Mouse (Mus musculus) liver, embryonic 14.5 days (tissue): ENCODE measurements around the gene Smc3. TPM values are rescaled to one million over a fixed set of nuclear protein-coding genes. Genes with fewer than 3 reads are reported as not detected.

ENCODE experiments used
- ATAC-seq: fragments of 200-750 bp; cut with Nextera tagmentation; 2 replicates; pipeline ENCODE4 v1.8.0; 2017; ENCODE audit warnings: moderate number of reproducible peaks, mild to moderate bottlenecking, moderate library complexity; ENCODE audit not compliant: insufficient read depth
- DNase-seq, 3 experiments: peaks; one replicate each; pipeline ENCODE4 v3.0.0-alpha.2; 2012 to 2013; ENCODE audit warnings: low read depth in 3 of 3, low spot score in 3 of 3
- H3K27ac ChIP-seq: fragments of 300-500 bp; sonication (generic); 2 replicates; pipeline ENCODE4 v1.5.1; 2014; ENCODE audit warnings: moderate library complexity, mild to moderate bottlenecking, control low read depth, inconsistent platforms
- H3K27me3 ChIP-seq: fragments of 300-500 bp; sonication (generic); 2 replicates; pipeline ENCODE4 v1.6.1; 2014; ENCODE audit warnings: mild to moderate bottlenecking, low read length, moderate library complexity; ENCODE audit not compliant: control insufficient read depth, insufficient read depth
- H3K36me3 ChIP-seq: fragments of 300-500 bp; sonication (generic); replicated peaks from 2 replicates; pipeline ENCODE4 v1.6.1; 2014; ENCODE audit warnings: low read depth; ENCODE audit not compliant: control insufficient read depth, insufficient read depth
- H3K4me1 ChIP-seq, 2 experiments: fragments of 200-500 bp in 1 of 2; fragments of 300-500 bp in 1 of 2; sonication (generic) in 1 of 2; replicated peaks; 2 replicates each; pipeline ENCODE4 v1.6.1; 2012 to 2014; ENCODE audit warnings: antibody characterized with exemption in 1 of 2, inconsistent platforms in 1 of 2, low read length in 1 of 2; ENCODE audit not compliant: control insufficient read depth in 2 of 2, insufficient read depth in 2 of 2
- H3K4me2 ChIP-seq: fragments of 300-500 bp; sonication (generic); 2 replicates; pipeline ENCODE4 v1.6.1; 2014; ENCODE audit warnings: low read depth, mild to moderate bottlenecking, control low read depth, moderate library complexity
- H3K4me3 ChIP-seq, 2 experiments: fragments of 200-500 bp in 1 of 2; fragments of 300-500 bp in 1 of 2; sonication (generic) in 1 of 2; 2 replicates each; pipeline ENCODE4 v1.5.1; 2012 to 2014; ENCODE audit warnings: low read depth in 2 of 2, low read length in 2 of 2, mild to moderate bottlenecking in 2 of 2, control low read depth in 1 of 2, inconsistent platforms in 1 of 2, moderate library complexity in 1 of 2; ENCODE audit not compliant: insufficient read depth in 1 of 2
- H3K9ac ChIP-seq: fragments of 300-500 bp; sonication (generic); replicated peaks from 2 replicates; pipeline ENCODE4 v1.6.1; 2014; ENCODE audit warnings: mild to moderate bottlenecking, control low read depth, moderate library complexity
- H3K9me3 ChIP-seq: fragments of 300-500 bp; sonication (generic); 2 replicates; pipeline ENCODE4 v1.6.1; 2016; ENCODE audit warnings: low read length, mixed read lengths; ENCODE audit not compliant: control insufficient read depth
- CTCF ChIP-seq: IDR thresholded peaks from 2 replicates; pipeline ENCODE4 v1.5.1; 2016; ENCODE audit warnings: antibody characterized with exemption, low read depth, control low read depth
- EP300 ChIP-seq: IDR thresholded peaks from 2 replicates; pipeline ENCODE4 v1.6.1; 2016; ENCODE audit warnings: antibody characterized with exemption, low read depth
- WGBS: fragments of 180-500 bp; shearing (Covaris S2); extraction: QIAGEN DNeasy Blood & Tissue Kit; methylation state at CpG from one replicate; pipeline ENCODE4 v1.1.7; 2014; ENCODE audit not compliant: insufficient replicate concordance; 5-methylcytosine and 5-hydroxymethylcytosine counted together
- polyA plus RNA-seq, 2 experiments: library from polyadenylated mRNA; depleted of rRNA in 1 of 2; stranded (reverse) in 1 of 2; unstranded in 1 of 2; fragments of >200 nt; fragmentation: Nextera tagmentation in 1 of 2; extraction: Ambion mirVana in 1 of 2; gene quantifications; 2 replicates each; pipeline versions ENCODE4 v1.2.1 to v1.2.3; 2012 to 2014

The Smc3 gene
- polyA plus RNA-seq, 2 experiments = 25.2 to 30.3 TPM

GRCm38 (mm10) chr19:53565565-53566277 lies 34.5 kb upstream of the Smc3 start:
- H3K4me3 ChIP-seq = no peak overlapping the region
- no peak overlapping the region for H3K27ac ChIP-seq
- no peaks in the 10 kb centered on the region for H3K36me3 ChIP-seq
- no peaks in the 10 kb centered on the region for H3K27me3 ChIP-seq
- DNase-seq (no peak), ATAC-seq (no peak)
- H3K9ac ChIP-seq = no peak overlapping the region
- WGBS = 68% methylated on average over 14 of the region's 14 CpGs
- H3K4me2 ChIP-seq = no peak overlapping the region
- TF ChIP-seq CTCF (no peak), EP300 (no peak)
- no peaks in the 10 kb centered on the region for H3K4me1 ChIP-seq
- no peaks in the 10 kb centered on the region for H3K9me3 ChIP-seq

DNA sequence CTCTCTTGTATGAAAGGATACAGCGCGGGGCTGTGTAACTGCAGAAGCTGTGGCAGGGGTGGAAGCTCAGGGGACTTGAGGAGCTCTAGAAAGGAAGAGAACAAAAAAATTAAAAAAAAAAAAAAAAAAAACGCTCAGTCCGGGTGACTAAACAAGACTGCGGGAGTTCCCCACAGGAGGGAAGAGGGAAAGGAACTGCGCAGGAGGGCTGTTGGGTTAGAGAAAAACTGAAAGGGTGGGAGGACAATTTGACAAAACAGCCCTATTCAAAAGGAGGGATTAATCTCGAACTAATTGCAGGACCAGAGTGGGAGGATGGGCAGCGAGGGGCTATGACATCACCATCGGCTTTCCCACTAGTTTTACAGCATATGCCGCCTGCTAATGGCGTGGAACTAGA lies 32.3 kb upstream of the Smc3 start:
- peaks cover 0 to 11% of the 10 kb centered on the region in 2 experiments; a peak in 3 of 4 replicates for H3K4me1 ChIP-seq
- no peak for DNase-seq
- H3K27ac ChIP-seq = no peak overlapping the region
- H3K27me3 ChIP-seq = no peaks in the 10 kb centered on the region
- H3K36me3 ChIP-seq = no peaks in the 10 kb centered on the region
- TF ChIP-seq CTCF = no peak
- TF ChIP-seq EP300 = no peak
- ATAC-seq = no peak
- H3K4me2 ChIP-seq = no peak overlapping the region
- H3K9ac ChIP-seq = no peak overlapping the region
- no peak overlapping the region for H3K4me3 ChIP-seq
- H3K9me3 ChIP-seq = no peaks in the 10 kb centered on the region
- 30% methylated on average over 11 of the region's 11 CpGs for WGBS

DNA sequence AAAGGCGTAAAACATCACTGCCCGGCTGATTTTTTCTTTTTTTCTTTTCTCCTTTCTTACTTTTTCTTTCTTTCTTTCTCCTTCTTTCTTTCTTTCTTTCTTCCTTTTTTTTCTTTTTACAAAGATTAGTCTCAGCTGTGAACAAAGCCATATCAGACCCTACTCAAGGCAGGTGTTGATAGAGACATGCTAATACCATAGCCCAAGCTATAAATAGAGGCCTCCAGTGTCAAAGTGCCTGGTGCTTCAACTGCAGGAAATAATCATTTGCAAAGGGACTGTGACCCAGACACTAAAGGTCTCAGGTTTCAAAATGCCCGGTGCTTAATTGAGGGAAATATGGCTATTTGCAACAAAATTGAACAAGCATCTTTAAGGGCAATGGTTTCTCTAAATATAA lies 31.6 kb upstream of the Smc3 start:
- DNase-seq = no peak
- H3K9me3 ChIP-seq = no peaks in the 10 kb centered on the region
- H3K27me3 ChIP-seq = no peaks in the 10 kb centered on the region
- peaks cover 0 to 11% of the 10 kb centered on the region in 2 experiments; a peak in 3 of 4 replicates for H3K4me1 ChIP-seq
- no peak overlapping the region for H3K9ac ChIP-seq
- H3K4me3 ChIP-seq = no peak overlapping the region
- no peak overlapping the region for H3K4me2 ChIP-seq
- H3K27ac ChIP-seq = no peak overlapping the region
- no peak for TF ChIP-seq CTCF
- no peak for TF ChIP-seq EP300
- WGBS = 46% methylated on average over 3 of the region's 3 CpGs
- no peak for ATAC-seq
- no peaks in the 10 kb centered on the region for H3K36me3 ChIP-seq

DNA sequence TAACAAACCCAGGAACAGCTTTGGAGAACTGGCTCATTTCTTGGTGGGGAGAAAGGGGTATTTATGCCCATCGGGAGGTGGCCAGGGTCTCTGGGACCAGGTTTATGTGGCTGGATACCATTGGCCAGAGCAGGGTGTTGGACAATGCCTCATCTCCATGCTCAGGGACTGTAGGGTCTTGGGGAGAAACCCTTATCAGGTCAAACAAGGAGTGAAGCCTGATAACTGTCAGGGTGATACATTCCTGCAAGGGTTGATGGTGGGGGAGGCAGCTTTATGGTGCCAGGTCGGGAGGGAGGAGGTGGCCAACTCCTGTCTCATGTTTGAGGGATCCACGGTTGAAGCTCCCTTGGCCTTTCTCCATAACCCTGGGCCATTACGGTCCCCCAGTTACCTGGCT lies 29.1 kb upstream of the Smc3 start:
- Histone ChIP-seq H3K9me3 (no peaks in the 10 kb centered on the region), H3K27ac (no peak overlapping the region), H3K4me3 (no peak overlapping the region), H3K36me3 (no peaks in the 10 kb centered on the region), H3K27me3 (no peaks in the 10 kb centered on the region), H3K9ac (no peak overlapping the region), H3K4me2 (no peak overlapping the region), H3K4me1 (peaks cover 0 to 16% of the 10 kb centered on the region in 2 experiments; a peak in 3 of 4 replicates)
- TF ChIP-seq CTCF (no peak), EP300 (no peak)
- DNase-seq = no peak
- ATAC-seq = no peak
- WGBS = 35% methylated on average over 4 of the region's 4 CpGs

- H3K9ac ChIP-seq = no peak overlapping the region
- no peaks in the 10 kb centered on the region for H3K36me3 ChIP-seq
- no peak overlapping the region for H3K4me3 ChIP-seq
- H3K27ac ChIP-seq = no peak overlapping the region
- H3K9me3 ChIP-seq = no peaks in the 10 kb centered on the region
- TF ChIP-seq CTCF (no peak), EP300 (no peak)
- peaks cover 0 to 16% of the 10 kb centered on the region in 2 experiments; a peak in 3 of 4 replicates for H3K4me1 ChIP-seq
- H3K27me3 ChIP-seq = no peaks in the 10 kb centered on the region
- no peak overlapping the region for H3K4me2 ChIP-seq
- WGBS = 40% methylated on average over 18 of the region's 18 CpGs
- DNase-seq (no peak), ATAC-seq (no peak)
Measured at GRCm38 (mm10) chr19:53571501-53572428, 28.4 kb upstream of the Smc3 start.
